ENCODE assay signal across 20 mouse cellular contexts in the genomic region with DNA sequence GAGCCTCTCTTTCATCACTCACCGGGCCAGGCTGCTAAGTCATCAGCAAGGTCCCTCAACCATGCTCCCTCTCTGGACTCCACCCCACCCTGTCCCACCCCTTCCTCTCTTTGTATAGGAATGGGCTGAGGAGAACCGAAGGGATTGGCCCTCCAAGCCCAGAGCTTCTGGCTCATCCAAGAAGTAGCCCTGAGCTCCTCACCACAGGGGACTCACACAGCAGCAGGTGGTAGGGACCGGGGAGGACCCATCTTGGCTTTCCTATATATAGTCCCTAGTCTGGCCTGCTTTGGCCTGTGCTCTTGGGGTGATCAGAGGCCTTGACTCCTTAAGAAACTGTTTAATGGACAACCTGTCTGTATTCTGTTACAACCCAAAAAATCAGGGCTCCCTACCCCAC. TPM values are rescaled to one million over a fixed set of nuclear protein-coding genes. Genes with fewer than 3 reads are reported as not detected.
DNase-seq lines count a peak whose midpoint lies in the region; ATAC-seq and TF ChIP-seq lines count a peak whose summit lies in the region.
"Had no signal": no experiment of that assay in that cellular context is flagged by ENCODE, and none has a peak within 500 bp of the region (broad histone marks: within the 10 kb centered on the region; RNA-seq: fewer than 3 reads in every experiment).

No protein-coding gene starts in this region.

- 73% methylated on average over 3 of the region's 3 CpGs for WGBS in heart, embryonic 16.5 days
- 68% methylated on average over 3 of the region's 3 CpGs for WGBS in heart, embryonic 11.5 days (ENCODE audit: insufficient replicate concordance)

- DNase-seq in heart, adult 11 months = peak; percentile 94
- DNase-seq in heart, postnatal 4 days = no peak
- no peak for DNase-seq in urinary bladder, postnatal 25 days (ENCODE audit: low spot score)
- DNase-seq: adrenal gland, adult 8-10 months; adrenal gland, postnatal 36 days; cerebellum, adult 11 months; cerebellum, adult 8-10 months; cerebellum, postnatal 14 days; embryo, embryonic 11 days; gastrocnemius, postnatal 14 days; kidney, adult 11 months had no signal

- no peak overlapping the region for H3K4me3 ChIP-seq in heart, embryonic 16.5 days (ENCODE audit: low read length)
- H3K4me3 ChIP-seq in heart, embryonic 11.5 days (ENCODE audit: low read depth, low read length) = no peak overlapping the region
- peak overlapping the region; percentile 50; the same call in 1 of the 2 replicates for H3K4me3 ChIP-seq in E14TG2a.4 (replicated peaks; ENCODE audit: low read length)
- no peak overlapping the region for H3K4me3 ChIP-seq in myocyte
- H3K4me3 ChIP-seq: embryonic facial prominence, embryonic 15.5 days; forebrain, embryonic 15.5 days; heart, embryonic 13.5 days; hindbrain, embryonic 13.5 days had no signal

- TF ChIP-seq POLR2A in myocyte (IDR thresholded peaks at IDR 0.05; ENCODE audit: insufficient read length, low read depth) = no peak

- TF ChIP-seq CTCF in E14TG2a.4 (conservative IDR thresholded peaks at IDR 0.05; ENCODE audit: low read length) = no peak

- no peak overlapping the region for H3K4me2 ChIP-seq in heart, embryonic 16.5 days (ENCODE audit: low read depth, low read length)
- H3K4me2 ChIP-seq in heart, embryonic 11.5 days = no peak overlapping the region
- H3K4me2 ChIP-seq in myocyte (ENCODE audit: low read depth) = no peak overlapping the region
- H3K4me2 ChIP-seq: embryonic facial prominence, embryonic 15.5 days; forebrain, embryonic 15.5 days; heart, embryonic 13.5 days; hindbrain, embryonic 13.5 days had no signal

- ATAC-seq in heart, embryonic 16.5 days (replicated peaks; ENCODE audit: extremely low read depth, insufficient read depth, low FRiP score) = no peak
- ATAC-seq in heart, embryonic 11.5 days (replicated peaks; ENCODE audit: insufficient number of reproducible peaks, low FRiP score, low TSS enrichment) = no peak
- ATAC-seq: forebrain, embryonic 15.5 days; Patski had no signal

- H3K9ac ChIP-seq in heart, embryonic 16.5 days (ENCODE audit: low read length) = no peak overlapping the region
- H3K9ac ChIP-seq in heart, embryonic 11.5 days (ENCODE audit: low read depth, low read length) = no peak overlapping the region
- H3K9ac ChIP-seq: embryonic facial prominence, embryonic 15.5 days; forebrain, embryonic 15.5 days; heart, embryonic 13.5 days; hindbrain, embryonic 13.5 days had no signal

- no peaks in the 10 kb centered on the region for H3K27me3 ChIP-seq in heart, embryonic 16.5 days (ENCODE audit: control insufficient read depth, insufficient read depth, low read length)
- no peaks in the 10 kb centered on the region for H3K27me3 ChIP-seq in heart, embryonic 11.5 days (ENCODE audit: control insufficient read depth, insufficient read depth, low read length)
- H3K27me3 ChIP-seq in E14TG2a.4 (ENCODE audit: insufficient read depth, low read length) = peaks cover 21% of the 10 kb centered on the region
- H3K27me3 ChIP-seq in myocyte (ENCODE audit: control insufficient read depth, insufficient read depth, insufficient read length) = no peaks in the 10 kb centered on the region
- H3K27me3 ChIP-seq: embryonic facial prominence, embryonic 15.5 days; forebrain, embryonic 15.5 days; heart, embryonic 13.5 days; hindbrain, embryonic 13.5 days; Patski had no signal

- peak overlapping the region; percentile 27; the same call in 1 of the 2 replicates for H3K27ac ChIP-seq in heart, embryonic 16.5 days (ENCODE audit: low read length)
- H3K27ac ChIP-seq in heart, embryonic 11.5 days (ENCODE audit: low read depth, low read length) = no peak overlapping the region
- H3K27ac ChIP-seq: embryonic facial prominence, embryonic 15.5 days; forebrain, embryonic 15.5 days; hindbrain, embryonic 13.5 days had no signal

- H3K36me3 ChIP-seq in heart, embryonic 16.5 days (ENCODE audit: control insufficient read depth, insufficient read depth) = peaks cover 12% of the 10 kb centered on the region
- peaks cover 30% of the 10 kb centered on the region for H3K36me3 ChIP-seq in heart, embryonic 11.5 days (ENCODE audit: control insufficient read depth, insufficient read depth, low read length)
- no peaks in the 10 kb centered on the region for H3K36me3 ChIP-seq in E14TG2a.4 (ENCODE audit: insufficient read depth, low read length)
- no peaks in the 10 kb centered on the region for H3K36me3 ChIP-seq in myocyte (ENCODE audit: control insufficient read depth, insufficient read depth)
- H3K36me3 ChIP-seq: embryonic facial prominence, embryonic 15.5 days had no signal

- H3K4me1 ChIP-seq in heart, embryonic 16.5 days (ENCODE audit: control insufficient read depth, insufficient read depth, low read length) = peaks cover 32% of the 10 kb centered on the region
- H3K4me1 ChIP-seq in heart, embryonic 11.5 days (ENCODE audit: control insufficient read depth, insufficient read depth, low read length) = peaks cover 38% of the 10 kb centered on the region
- peaks cover 60% of the 10 kb centered on the region for H3K4me1 ChIP-seq in E14TG2a.4 (replicated peaks; ENCODE audit: low read depth, low read length)
- H3K4me1 ChIP-seq: forebrain, embryonic 15.5 days had no signal

- H3K9me3 ChIP-seq in heart, embryonic 16.5 days (replicated peaks; ENCODE audit: control insufficient read depth, low read length) = no peaks in the 10 kb centered on the region
- H3K9me3 ChIP-seq in heart, embryonic 11.5 days (replicated peaks; ENCODE audit: control insufficient read depth, low read length) = no peaks in the 10 kb centered on the region
- H3K9me3 ChIP-seq in E14TG2a.4 (ENCODE audit: low read length) = no peaks in the 10 kb centered on the region
- H3K9me3 ChIP-seq: embryonic facial prominence, embryonic 15.5 days; forebrain, embryonic 15.5 days; heart, embryonic 13.5 days; hindbrain, embryonic 13.5 days had no signal

- no peak overlapping the region for H3ac ChIP-seq in myocyte (ENCODE audit: control insufficient read depth, insufficient read length)

- H3K79me2 ChIP-seq in myocyte (ENCODE audit: control insufficient read depth, insufficient read depth) = no peaks in the 10 kb centered on the region

TF ChIP-seq in myocyte, 11 proteins besides CTCF, POLR2A, EP300 and RAD21:
- TF ChIP-seq MYOG (IDR thresholded peaks at IDR 0.05; ENCODE audit: control insufficient read depth in 1 of 3, insufficient read depth in 1 of 3, insufficient read length in 2 of 3, low read depth in 2 of 3) (peak in 2 of 3 experiments; percentile 21 to 65), TCF12 (IDR thresholded peaks at IDR 0.05; ENCODE audit: insufficient read depth, poor library complexity, severe bottlenecking) (no peak), MYOD1 (IDR thresholded peaks at IDR 0.05; ENCODE audit: control insufficient read depth in 1 of 3, insufficient read length in 2 of 3, low read depth in 2 of 3) (peak in 2 of 3 experiments; percentile 48 to 59)

RNA-seq across cellular contexts. Expression of a gene that starts 22.4 kb away (rescaled TPM):
- total RNA-seq in heart, postnatal 4 days (2021) = 100 to 1,000 TPM; 146 to 149 TPM
- 30.1 and 39.4 TPM in 2 replicates for polyA plus RNA-seq in heart, embryonic 16.5 days (2015; fragmentation: Nextera tagmentation; extraction: Ambion mirVana)
- 38.1 and 43.1 TPM in 2 replicates for polyA plus RNA-seq in heart, embryonic 11.5 days (2014; fragmentation: Nextera tagmentation; extraction: Ambion mirVana)
- 45.1 TPM for polyA plus RNA-seq in myocyte (2012; fragmentation: generic; extraction: Trizol)

RNA-seq across cellular contexts. Expression of a gene that starts 42.3 kb away (rescaled TPM):
- 10 to 100 TPM; 20.2 to 22.4 TPM for total RNA-seq in heart, postnatal 4 days (2021)
- polyA plus RNA-seq in heart, embryonic 16.5 days (2015; fragmentation: Nextera tagmentation; extraction: Ambion mirVana) = 32.4 and 32.8 TPM in 2 replicates
- 26.3 and 27.2 TPM in 2 replicates for polyA plus RNA-seq in heart, embryonic 11.5 days (2014; fragmentation: Nextera tagmentation; extraction: Ambion mirVana)
- 42.8 TPM for polyA plus RNA-seq in myocyte (2012; fragmentation: generic; extraction: Trizol)

RNA-seq across cellular contexts. Expression of a gene that starts 42.7 kb away (rescaled TPM):
- total RNA-seq in heart, postnatal 4 days (2021) = 10 to 100 TPM; 12.5 to 14.3 TPM
- polyA plus RNA-seq in heart, embryonic 16.5 days (2015; fragmentation: Nextera tagmentation; extraction: Ambion mirVana) = 6.4 and 6.6 TPM in 2 replicates
- 4.4 and 5.9 TPM in 2 replicates for polyA plus RNA-seq in heart, embryonic 11.5 days (2014; fragmentation: Nextera tagmentation; extraction: Ambion mirVana)
- 7.4 TPM for polyA plus RNA-seq in myocyte (2012; fragmentation: generic; extraction: Trizol)
